Mouse (Mus musculus): Measurements from ENCODE around the gene Ulk4.

Ulk4 gene

GRCm38 (mm10) chr9:121092568-121092967 is 184.4 kb downstream of the Ulk4 start:
- no peak for DNase-seq

GRCm38 (mm10) chr9:121091016-121091735 is 185.8 kb downstream of the Ulk4 start:
- DNase-seq = no peak

- no peak for DNase-seq
These were observed 189.3 kb downstream of the Ulk4 start for GRCm38 (mm10) chr9:121087661-121088060.

- no peak for DNase-seq
These were observed 192.8 kb downstream of the Ulk4 start for GRCm38 (mm10) chr9:121084191-121084590.

- DNase-seq = no peak
These were observed 196.2 kb downstream of the Ulk4 start for GRCm38 (mm10) chr9:121080834-121081233.

- DNase-seq = no peak
These were observed 196.6 kb downstream of the Ulk4 start for GRCm38 (mm10) chr9:121080413-121080812.

- no peak for DNase-seq
These were observed 197.5 kb downstream of the Ulk4 start for GRCm38 (mm10) chr9:121079388-121080088.

GRCm38 (mm10) chr9:121076291-121076690 is 200.7 kb downstream of the Ulk4 start:
- no peak for DNase-seq

- peak; percentile 40 for DNase-seq
These were observed 201.8 kb downstream of the Ulk4 start for GRCm38 (mm10) chr9:121075246-121075645.

- no peak for DNase-seq
These were observed 202.3 kb downstream of the Ulk4 start for GRCm38 (mm10) chr9:121074726-121075125.

- no peak for DNase-seq
These were observed 204.8 kb downstream of the Ulk4 start for GRCm38 (mm10) chr9:121072127-121072757.

GRCm38 (mm10) chr9:121071461-121072126 is 205.4 kb downstream of the Ulk4 start:
- no peak for DNase-seq

GRCm38 (mm10) chr9:121071050-121071449 is 205.9 kb downstream of the Ulk4 start:
- no peak for DNase-seq

- DNase-seq = no peak
These were observed 208.9 kb downstream of the Ulk4 start for GRCm38 (mm10) chr9:121068115-121068514.

- DNase-seq = peak; percentile 97
These were observed 210.0 kb downstream of the Ulk4 start for GRCm38 (mm10) chr9:121067043-121067442.

- DNase-seq = no peak
These were observed 211.5 kb downstream of the Ulk4 start for GRCm38 (mm10) chr9:121065383-121065978.

GRCm38 (mm10) chr9:121064606-121065355 is 212.2 kb downstream of the Ulk4 start:
- no peak for DNase-seq

GRCm38 (mm10) chr9:121062671-121063070 is 214.3 kb downstream of the Ulk4 start:
- no peak for DNase-seq

GRCm38 (mm10) chr9:121061820-121062623 is 215.0 kb downstream of the Ulk4 start:
- DNase-seq = no peak

- no peak for DNase-seq
These were observed 216.7 kb downstream of the Ulk4 start for GRCm38 (mm10) chr9:121060331-121060730.

GRCm38 (mm10) chr9:121059286-121059685 is 217.7 kb downstream of the Ulk4 start:
- DNase-seq = no peak
